Mouse (Mus musculus) adrenal gland, adult 2 months (tissue): ENCODE measurements around the gene Taf4. TPM values are rescaled to one million over a fixed set of nuclear protein-coding genes. Genes with fewer than 3 reads are reported as not detected.

Experiments used
- polyA plus RNA-seq: library from polyadenylated mRNA; depleted of rRNA; stranded (reverse); fragments of >200 nt; gene quantifications from 2 replicates; pipeline ENCODE4 v1.2.3, GENCODE M21; 2012; rRNA removed
- total RNA-seq, 2 experiments: library from RNA; stranded (reverse); gene quantifications; 2 replicates each; pipeline ENCODE4 v1.2.3; 2021

Taf4 gene
- total and polyA plus RNA-seq, 3 experiments: 11.5 to 22.5 (median 19.3) TPM

Other genes with a start within 250 kb of the Taf4 start
- 10 to 100 TPM; 38.6 to 47.0 TPM for gene Lsm14b, start 48.3 kb upstream of the Taf4 start, total RNA-seq
- 26.2 and 27.3 TPM in 2 replicates for gene Lsm14b, start 48.3 kb upstream of the Taf4 start, polyA plus RNA-seq
- 100 to 1,000 TPM; 212 to 248 TPM for gene Psma7, start 65.8 kb upstream of the Taf4 start, total RNA-seq
- 91.7 and 121 TPM in 2 replicates for gene Psma7, start 65.8 kb upstream of the Taf4 start, polyA plus RNA-seq
- 10 to 100 TPM in 1 of 2 experiments, 1 to 10 TPM in 1; 6.7 to 11.8 TPM for gene Ss18l1, start 65.9 kb upstream of the Taf4 start, total RNA-seq
- 14.2 and 18.1 TPM in 2 replicates for gene Ss18l1, start 65.9 kb upstream of the Taf4 start, polyA plus RNA-seq
- 10 to 100 TPM; 13.5 to 22.2 TPM for gene Mtg2, start 93.9 kb upstream of the Taf4 start, total RNA-seq
- gene Mtg2, start 93.9 kb upstream of the Taf4 start, polyA plus RNA-seq: 12.4 and 13.1 TPM in 2 replicates
- not detected for gene Hrh3, start 127.8 kb upstream of the Taf4 start, total RNA-seq
- 0.16 and 0.86 TPM in 2 replicates for gene Hrh3, start 127.8 kb upstream of the Taf4 start, polyA plus RNA-seq
- 10 to 100 TPM; 41.8 to 42.3 TPM for gene Osbpl2, start 142.7 kb upstream of the Taf4 start, total RNA-seq
- gene Osbpl2, start 142.7 kb upstream of the Taf4 start, polyA plus RNA-seq: 15.8 and 21.7 TPM in 2 replicates
- 100 to 1,000 TPM; 152 to 183 TPM for gene Adrm1, start 194.8 kb upstream of the Taf4 start, total RNA-seq
- gene Adrm1, start 194.8 kb upstream of the Taf4 start, polyA plus RNA-seq: 280 and 296 TPM in 2 replicates
- gene Lama5, start 249.2 kb upstream of the Taf4 start, total RNA-seq: 10 to 100 TPM; 30.7 to 35.0 TPM
- 41.7 and 48.7 TPM in 2 replicates for gene Lama5, start 249.2 kb upstream of the Taf4 start, polyA plus RNA-seq